Comparison of ENCODE assay signal across 28 mouse cellular contexts in the genomic region with DNA sequence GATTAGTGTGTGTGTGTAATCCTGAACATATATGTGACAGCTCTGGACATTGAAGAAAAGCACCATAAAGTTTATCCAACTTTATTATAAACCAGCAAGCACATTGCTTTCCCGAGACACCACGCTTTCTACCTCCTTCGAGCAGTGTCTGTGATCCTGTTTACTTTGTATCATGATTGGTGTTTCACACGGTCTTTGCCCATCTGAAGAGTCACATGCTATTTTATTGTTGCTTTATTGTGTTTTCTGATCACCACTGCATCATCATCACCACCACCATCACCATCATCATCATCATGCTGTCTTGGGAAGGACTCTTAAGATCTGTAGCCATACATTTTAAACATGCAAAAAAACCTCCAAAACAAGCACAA. TPM values are rescaled to one million over a fixed set of nuclear protein-coding genes. Genes with fewer than 3 reads are reported as not detected.
DNase-seq lines count a peak whose midpoint lies in the region; ATAC-seq lines count a peak whose summit lies in the region.
"Had no signal": no experiment of that assay in that cellular context is flagged by ENCODE, and none has a peak within 500 bp of the region (broad histone marks: within the 10 kb centered on the region; RNA-seq: fewer than 3 reads in every experiment).

No protein-coding gene starts in this region.

- no peak for DNase-seq in liver, embryonic 11.5 days (ENCODE audit: low spot score)
- no peak for DNase-seq in liver
- DNase-seq in urinary bladder, adult 2 months (ENCODE audit: low spot score): no peak
- no peak for DNase-seq in left cerebral cortex, postnatal 4 days
- no peak for DNase-seq in lung, postnatal 10 days
- DNase-seq: adrenal gland, adult 8-10 months; cerebellum, adult 2 months; cerebellum, postnatal 14 days; gastrocnemius, postnatal 10 days; heart, postnatal 14 days; kidney, adult 11 months; kidney, postnatal 25 days; lung, adult 2 months; lung, postnatal 14 days; right cerebral cortex, adult 18-20 months; right cerebral cortex, postnatal 4 days; thymus, adult 18-20 months; thymus, postnatal 25 days had no signal

- no peaks in the 10 kb centered on the region for H3K9me3 ChIP-seq in liver, embryonic 11.5 days (ENCODE audit: control insufficient read depth, low read length)
- H3K9me3 ChIP-seq in liver, embryonic 15.5 days (replicated peaks): no peaks in the 10 kb centered on the region
- no peaks in the 10 kb centered on the region for H3K9me3 ChIP-seq in stomach, embryonic 15.5 days
- H3K9me3 ChIP-seq: forebrain, embryonic 12.5 days; hindbrain, embryonic 10.5 days; hindbrain, embryonic 15.5 days; limb, embryonic 13.5 days; midbrain, embryonic 15.5 days had no signal

- peaks cover 20% of the 10 kb centered on the region for H3K4me1 ChIP-seq in liver, embryonic 11.5 days (replicated peaks; ENCODE audit: control insufficient read depth, insufficient read depth, low read length)
- H3K4me1 ChIP-seq in liver, embryonic 15.5 days (replicated peaks): peaks cover 69% of the 10 kb centered on the region
- H3K4me1 ChIP-seq in stomach, embryonic 15.5 days: peaks cover 10% of the 10 kb centered on the region; the same call in 1 of the 2 replicates
- H3K4me1 ChIP-seq: midbrain, embryonic 15.5 days had no signal

- WGBS in liver, embryonic 11.5 days: 82% methylated on average over 4 of the region's 4 CpGs
- WGBS in liver, embryonic 15.5 days (ENCODE audit: insufficient replicate concordance): 56% methylated on average over 4 of the region's 4 CpGs
- WGBS in stomach, embryonic 15.5 days: 51% methylated on average over 4 of the region's 4 CpGs

- ATAC-seq in liver, embryonic 11.5 days (replicated peaks; ENCODE audit: low FRiP score): 0 out of 2 replicates have a peak, but pooled peaks have one; percentile 4
- ATAC-seq in liver, embryonic 15.5 days (ENCODE audit: insufficient read depth): no peak
- ATAC-seq in stomach, embryonic 15.5 days (ENCODE audit: insufficient read depth, low FRiP score, low read depth): peak; percentile 31
- ATAC-seq: midbrain, embryonic 15.5 days had no signal

- no peaks in the 10 kb centered on the region; the same call in 1 of the 2 replicates for H3K27me3 ChIP-seq in liver, embryonic 11.5 days (replicated peaks; ENCODE audit: control insufficient read depth, insufficient read depth, low read length)
- H3K27me3 ChIP-seq in liver, embryonic 15.5 days: peaks cover 8% of the 10 kb centered on the region; the same call in 1 of the 2 replicates
- H3K27me3 ChIP-seq in stomach, embryonic 15.5 days (replicated peaks): no peaks in the 10 kb centered on the region
- H3K27me3 ChIP-seq: CH12.LX; hindbrain, embryonic 15.5 days; limb, embryonic 13.5 days; midbrain, embryonic 15.5 days had no signal

- H3K4me2 ChIP-seq in liver, embryonic 11.5 days: peak overlapping the region; percentile 17; the same call in 1 of the 2 replicates
- peak overlapping the region; percentile 54 for H3K4me2 ChIP-seq in liver, embryonic 15.5 days
- H3K4me2 ChIP-seq in stomach, embryonic 15.5 days: no peak overlapping the region
- H3K4me2 ChIP-seq: forebrain, embryonic 12.5 days; hindbrain, embryonic 15.5 days; limb, embryonic 13.5 days; midbrain, embryonic 15.5 days had no signal

- H3K27ac ChIP-seq in liver, embryonic 11.5 days (ENCODE audit: low read depth, low read length): no peak overlapping the region
- H3K27ac ChIP-seq in liver, embryonic 15.5 days (replicated peaks): peak overlapping the region; percentile 89
- H3K27ac ChIP-seq in stomach, embryonic 15.5 days: peak overlapping the region; percentile 51; the same call in 1 of the 2 replicates
- H3K27ac ChIP-seq: forebrain, embryonic 12.5 days; hindbrain, embryonic 10.5 days; hindbrain, embryonic 15.5 days; left cerebral cortex, adult 2 months; limb, embryonic 13.5 days; midbrain, embryonic 15.5 days had no signal

- no peaks in the 10 kb centered on the region for H3K36me3 ChIP-seq in liver, embryonic 11.5 days (ENCODE audit: control insufficient read depth, insufficient read depth, low read length)
- H3K36me3 ChIP-seq in liver, embryonic 15.5 days (replicated peaks): no peaks in the 10 kb centered on the region
- no peaks in the 10 kb centered on the region for H3K36me3 ChIP-seq in stomach, embryonic 15.5 days
- H3K36me3 ChIP-seq: forebrain, embryonic 12.5 days; hindbrain, embryonic 10.5 days; hindbrain, embryonic 15.5 days; limb, embryonic 13.5 days; midbrain, embryonic 15.5 days had no signal

- no peak overlapping the region for H3K4me3 ChIP-seq in liver, embryonic 11.5 days (ENCODE audit: low read depth, low read length)
- H3K4me3 ChIP-seq in liver, embryonic 15.5 days (replicated peaks): no peak overlapping the region
- H3K4me3 ChIP-seq in stomach, embryonic 15.5 days (replicated peaks): no peak overlapping the region
- H3K4me3 ChIP-seq: forebrain, embryonic 12.5 days; hindbrain, embryonic 10.5 days; hindbrain, embryonic 15.5 days; left cerebral cortex, adult 2 months; limb, embryonic 13.5 days; midbrain, embryonic 15.5 days had no signal

- no peak overlapping the region for H3K9ac ChIP-seq in liver, embryonic 11.5 days (ENCODE audit: low read depth, low read length)
- H3K9ac ChIP-seq in liver, embryonic 15.5 days: no peak overlapping the region
- no peak overlapping the region for H3K9ac ChIP-seq in stomach, embryonic 15.5 days
- H3K9ac ChIP-seq: forebrain, embryonic 12.5 days; hindbrain, embryonic 15.5 days; limb, embryonic 13.5 days; midbrain, embryonic 15.5 days had no signal

- intact Hi-C loops in left cerebral cortex, postnatal 4 days (cut with DNase I): no loop called here

RNA-seq across cellular contexts. Expression of a gene that starts 41.6 kb away (rescaled TPM):
- 8.9 and 10.6 TPM in 2 replicates for polyA plus RNA-seq in liver, embryonic 11.5 days (2014; fragmentation: Nextera tagmentation; extraction: Ambion mirVana)
- 4.5 and 4.9 TPM in 2 replicates for polyA plus RNA-seq in liver, embryonic 15.5 days (2015; fragmentation: Nextera tagmentation; extraction: Ambion mirVana)
- 9.9 and 11.2 TPM in 2 replicates for polyA plus RNA-seq in stomach, embryonic 15.5 days (2015; fragmentation: Nextera tagmentation; extraction: Ambion mirVana)
- polyA plus RNA-seq in urinary bladder, adult 2 months (2012; rRNA removed): 9.8 and 11.6 TPM in 2 replicates
- total RNA-seq in left cerebral cortex, postnatal 4 days (2021): 10 to 100 TPM; 46.6 to 46.9 TPM
- polyA plus RNA-seq: C2C12 had no signal
